Mouse (Mus musculus): ENCODE results near the gene Phf24.
A peak's percentile ranks its signal among the peaks of the same experiment; 100 is the strongest.

Phf24 gene

DNA sequence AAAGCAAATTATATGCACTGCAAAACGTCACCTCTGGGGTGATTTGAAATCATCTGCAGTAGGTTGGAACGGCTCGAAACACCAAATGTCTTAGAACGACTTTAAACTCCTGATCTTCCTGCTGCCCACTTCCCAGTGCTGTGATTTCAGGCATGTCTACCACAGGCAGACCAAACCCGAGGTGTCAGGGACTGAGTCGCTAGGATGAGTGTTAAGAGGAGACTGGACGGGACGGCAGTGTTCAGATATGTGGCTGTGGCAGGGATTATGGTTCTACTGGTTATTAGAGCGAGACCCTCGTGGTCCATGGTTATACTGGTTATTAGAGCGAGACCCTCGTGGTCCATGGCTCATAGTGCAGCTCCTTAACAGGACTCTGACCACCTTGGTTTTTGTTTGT lies 1.1 kb upstream of the Phf24 start:
- DNase-seq, result no peak

DNA sequence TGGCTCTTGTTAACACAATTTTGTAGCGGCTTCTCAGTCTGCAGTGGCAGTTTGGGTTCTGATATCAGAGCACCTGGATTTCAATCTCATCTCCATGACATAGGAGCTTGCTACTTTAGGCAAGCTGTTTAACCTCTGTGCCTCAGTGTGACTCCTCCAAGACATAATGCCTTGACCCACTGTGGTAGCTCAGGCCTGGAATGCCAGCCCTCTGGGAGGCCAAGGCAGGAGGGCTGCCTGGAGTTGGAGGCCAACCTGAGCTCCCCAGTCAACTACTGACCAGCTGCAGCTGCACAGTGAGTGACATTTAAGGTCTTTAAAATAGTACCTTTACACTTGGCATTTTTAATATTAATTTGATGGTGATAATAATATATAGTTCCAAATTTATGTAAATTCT lies 494 bp upstream of the Phf24 start:
- DNase-seq, result no peak

DNA sequence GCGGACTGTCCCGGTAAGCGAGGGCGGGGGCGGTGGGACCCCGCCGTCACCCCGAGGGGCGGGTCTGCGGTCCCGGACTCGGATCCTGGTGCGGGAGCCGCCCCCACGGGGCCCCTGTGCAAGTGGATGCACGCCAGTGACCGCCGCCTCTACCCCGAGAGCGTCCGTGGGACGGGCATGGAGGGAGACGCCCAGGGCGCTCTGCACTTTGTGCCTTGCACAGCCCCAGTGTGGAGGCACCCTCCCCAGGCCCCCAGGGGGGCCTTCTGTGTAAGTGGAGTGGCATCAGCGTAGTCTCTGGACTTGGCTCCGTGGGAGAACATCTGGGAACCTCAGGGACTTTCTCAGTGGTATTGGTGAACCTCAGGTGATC lies 928 bp downstream of the Phf24 start:
- DNase-seq, result no peak

DNA sequence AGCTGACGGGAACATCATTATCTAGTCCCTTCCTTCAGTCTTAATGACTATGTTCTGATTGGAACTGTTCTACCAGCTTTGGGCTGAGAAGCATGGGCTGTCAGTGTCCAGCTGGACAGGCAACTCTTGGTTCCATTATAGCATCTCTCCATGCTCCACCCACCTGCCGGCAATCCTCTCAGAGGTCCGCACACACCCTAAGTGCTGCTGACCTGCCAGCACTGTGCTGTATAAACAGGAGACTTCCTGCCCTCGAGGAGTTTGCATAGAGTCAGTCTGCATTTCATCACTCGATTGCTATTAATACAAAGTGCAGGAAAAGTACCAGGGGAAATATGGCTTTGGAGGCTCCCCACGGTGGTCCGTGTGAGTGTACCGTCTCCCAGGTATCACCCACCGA lies 4.3 kb downstream of the Phf24 start:
- DNase-seq, result peak; percentile 56 to 67

DNA sequence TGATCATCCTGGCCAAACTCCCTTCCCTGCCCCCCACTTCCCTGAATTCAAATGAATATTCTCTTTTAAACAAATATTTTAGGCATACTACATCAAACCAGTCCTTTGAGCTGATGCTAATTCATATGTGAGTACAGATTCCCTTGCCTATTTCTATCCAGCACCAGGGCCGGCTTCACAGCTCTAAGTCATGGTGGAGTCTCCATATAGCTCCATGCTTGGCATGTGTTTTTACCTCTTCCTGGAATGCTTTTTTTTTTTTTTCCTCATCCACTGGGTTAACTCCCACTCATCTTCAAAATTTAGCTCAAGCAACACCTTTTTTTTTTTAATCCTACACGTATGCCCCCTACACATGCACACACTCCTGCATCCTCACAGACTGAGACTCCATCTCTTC lies 5.1 kb downstream of the Phf24 start:
- DNase-seq, result no peak

DNA sequence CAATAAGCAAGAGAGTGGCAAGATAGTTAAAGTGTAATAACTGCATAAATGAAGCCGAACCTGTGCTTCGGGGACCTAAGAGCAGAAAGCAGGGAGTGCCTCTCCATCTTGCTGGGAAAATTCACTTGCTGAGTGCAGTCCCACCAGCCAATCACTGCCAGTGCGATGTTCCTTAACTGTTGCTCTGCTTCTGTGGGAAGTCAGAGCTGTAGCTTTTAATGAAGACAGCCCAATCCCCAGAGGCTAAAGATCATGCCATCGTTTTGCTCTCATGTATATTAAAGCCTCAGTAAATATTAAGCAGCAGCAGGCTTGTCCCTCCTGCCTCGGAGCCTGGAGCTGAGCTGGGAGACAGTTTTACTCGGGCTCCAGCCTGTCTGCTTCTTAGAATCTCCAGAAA lies 5.6 kb downstream of the Phf24 start:
- DNase-seq, result no peak

DNA sequence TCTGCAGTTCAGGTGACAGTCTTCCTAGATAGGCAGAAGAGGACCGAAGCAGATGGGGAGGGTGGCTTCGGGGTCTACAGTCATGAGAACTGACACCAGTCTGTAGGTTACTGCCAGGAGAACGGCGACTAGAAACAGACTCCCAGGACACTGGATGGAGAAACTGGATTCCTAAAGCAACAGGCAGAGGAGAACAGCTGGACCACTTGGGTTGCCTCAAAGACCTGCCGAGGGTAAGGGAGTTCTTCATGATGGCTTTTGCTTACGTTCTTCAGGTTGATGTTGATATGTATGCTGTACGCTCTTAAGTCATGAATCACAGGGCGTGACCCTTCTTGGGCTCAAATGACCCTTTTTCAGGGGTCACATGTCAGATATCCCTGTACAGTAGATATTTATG lies 6.0 kb downstream of the Phf24 start:
- DNase-seq, result no peak

DNA sequence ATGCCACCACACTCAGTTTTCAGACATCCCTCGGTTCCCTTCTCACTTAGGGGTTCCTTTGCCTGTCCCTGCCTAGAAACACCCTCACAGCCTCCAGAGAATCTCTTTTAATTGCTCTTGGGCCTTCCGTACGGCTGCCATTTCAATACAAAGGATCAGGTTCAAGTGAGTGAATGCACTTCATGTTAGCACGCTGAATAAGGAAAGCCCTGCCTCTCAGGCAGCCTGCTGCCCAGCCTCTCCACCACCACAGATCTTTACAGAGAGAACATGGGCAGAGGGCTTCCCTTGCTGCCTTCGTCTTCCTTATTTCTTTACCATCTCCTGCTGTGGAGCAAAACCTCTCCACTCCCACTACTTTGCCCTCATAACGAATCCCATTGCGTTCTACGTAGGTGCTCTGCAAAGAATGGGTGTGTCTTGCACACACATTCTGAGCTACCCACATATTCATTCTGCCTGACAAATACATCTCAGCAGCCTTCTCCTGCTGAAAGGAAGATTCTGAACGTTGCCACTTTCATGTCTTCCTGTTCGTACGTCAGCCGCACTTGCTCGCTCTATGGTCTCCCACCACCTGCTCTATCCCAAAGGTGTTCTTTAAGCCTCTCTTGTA lies 7.7 kb downstream of the Phf24 start:
- no peak for DNase-seq

DNA sequence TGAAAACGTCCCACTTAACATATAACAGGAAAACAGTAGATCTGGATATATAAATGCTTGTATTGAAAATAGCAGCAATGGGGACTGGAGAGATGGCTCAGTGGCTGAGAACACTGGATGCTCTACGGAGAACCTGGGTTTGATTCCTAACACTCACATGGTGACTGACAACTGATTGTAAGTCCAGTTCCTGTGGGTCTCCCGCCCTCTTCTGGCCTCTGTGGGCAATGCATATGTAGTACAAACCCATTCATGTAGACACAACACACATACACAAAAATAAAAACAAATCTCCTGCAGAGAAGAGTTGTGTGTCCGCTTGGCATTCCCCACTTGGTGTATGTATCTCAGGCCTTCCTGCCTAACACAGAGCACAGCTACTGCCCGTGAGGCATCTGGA lies 11.7 kb downstream of the Phf24 start:
- DNase-seq, result no peak

DNA sequence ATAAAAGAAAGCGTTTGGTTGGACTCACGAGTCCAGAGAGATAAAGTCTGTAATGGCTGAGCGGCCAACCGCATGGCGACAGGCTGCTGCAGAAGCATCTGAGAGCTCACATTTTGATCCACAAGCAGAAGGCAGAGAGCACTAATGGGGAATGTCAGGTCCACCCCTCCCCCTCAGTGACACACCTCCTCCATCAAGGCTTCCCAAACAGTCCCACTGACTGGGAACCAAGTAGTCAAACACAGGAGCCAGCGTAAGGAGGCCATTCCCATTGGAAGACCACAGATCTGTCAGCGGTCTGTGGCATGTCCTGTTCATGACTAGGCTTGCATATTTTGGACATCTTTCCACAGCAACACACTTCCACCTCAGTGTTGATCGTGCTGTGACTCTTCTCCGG lies 12.5 kb downstream of the Phf24 start:
- DNase-seq, result no peak

DNA sequence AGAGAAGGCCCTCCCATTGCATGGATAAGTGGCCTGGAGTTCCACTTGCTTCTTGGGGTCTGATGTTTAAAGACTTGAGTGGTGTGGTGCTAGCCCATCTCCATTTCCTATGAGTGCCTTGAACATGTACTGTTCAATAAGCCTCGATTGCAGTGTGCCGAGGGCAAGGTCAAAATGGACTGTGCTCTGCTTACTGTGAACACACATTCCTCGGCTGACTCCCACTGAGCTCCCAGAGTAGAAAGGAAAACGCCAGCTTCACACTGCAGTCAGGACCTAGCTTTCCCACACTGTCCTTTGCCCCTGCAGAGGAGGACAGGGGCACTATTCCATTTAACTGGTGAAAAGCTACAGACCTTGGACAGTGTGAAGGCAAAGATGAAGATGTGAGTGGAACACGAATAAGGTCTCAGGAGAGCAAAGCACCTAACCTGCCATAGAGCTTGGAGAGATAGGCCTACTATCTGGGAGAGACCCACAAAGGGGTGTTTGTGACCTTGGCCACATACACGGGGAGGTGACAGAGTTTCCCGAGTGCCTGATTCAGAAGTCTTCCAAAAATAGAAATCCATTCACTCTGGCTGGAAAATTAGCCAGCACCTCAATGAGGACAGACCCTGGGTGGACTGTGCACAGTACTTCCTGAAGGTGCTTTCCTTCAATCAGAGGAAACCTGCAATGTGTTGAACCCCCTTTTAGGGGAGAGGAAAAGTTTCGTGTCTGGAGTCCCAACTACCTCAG lies 15.9 kb downstream of the Phf24 start:
- DNase-seq, result no peak

DNA sequence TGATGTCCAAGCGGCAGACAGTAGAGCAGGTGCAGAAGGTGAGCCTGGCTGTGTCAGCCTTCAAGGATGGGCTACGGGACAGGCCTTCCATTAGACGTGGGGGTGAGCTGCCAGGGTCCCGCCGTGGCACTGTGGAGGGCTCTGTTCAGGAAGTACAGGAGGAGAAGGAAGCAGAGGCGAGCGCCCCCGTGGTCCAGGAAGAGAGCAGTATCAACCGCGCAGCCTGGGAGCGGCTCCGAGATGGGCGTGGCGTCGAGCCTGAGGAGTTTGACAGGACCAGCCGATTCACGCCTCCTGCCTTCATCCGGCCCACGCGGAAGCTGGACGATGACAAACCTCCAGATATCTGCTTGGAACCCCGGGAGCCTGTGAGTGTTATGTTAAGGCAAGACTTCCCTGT lies 17.2 kb downstream of the Phf24 start:
- peak; percentile 77 to 80 for DNase-seq

DNA sequence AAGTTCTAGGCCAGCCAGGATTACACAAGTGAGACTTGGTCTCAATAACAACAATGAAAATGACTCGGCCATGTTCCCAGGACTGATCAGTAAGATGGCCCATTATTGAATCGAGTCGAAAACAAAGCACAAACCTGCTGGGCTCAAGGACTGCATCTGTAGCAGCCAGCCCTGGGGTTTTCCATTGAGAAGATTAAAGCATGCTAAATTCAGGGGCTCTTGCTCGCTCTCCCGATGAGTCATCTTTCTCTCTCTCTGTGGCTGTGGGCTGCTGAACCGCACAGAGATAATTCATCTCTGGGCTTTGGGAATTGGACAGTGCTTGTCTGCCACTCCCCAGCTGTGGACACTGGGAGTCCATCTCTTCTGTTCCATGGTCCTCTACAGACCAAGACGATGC lies 24.9 kb downstream of the Phf24 start:
- DNase-seq, result no peak

DNA sequence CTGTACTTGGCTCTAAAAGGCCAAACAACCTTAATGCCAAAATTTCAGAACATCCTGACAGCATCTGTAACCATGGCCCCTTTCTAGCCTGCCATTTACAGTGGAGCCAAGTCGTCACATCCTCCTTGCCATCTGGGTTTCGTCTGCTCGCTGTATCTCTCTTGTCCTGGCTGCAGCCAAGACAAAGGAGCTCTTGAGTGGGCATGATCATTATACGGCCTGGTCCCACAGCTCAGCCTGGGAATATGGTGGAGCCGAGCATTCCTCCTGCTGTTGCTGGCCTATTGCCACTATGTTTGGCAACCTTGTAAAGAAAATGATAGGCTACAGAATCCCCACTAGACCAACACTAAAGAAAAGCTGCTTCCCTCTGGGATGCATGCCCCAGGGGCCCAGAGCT lies 26.9 kb downstream of the Phf24 start:
- DNase-seq, result no peak

DNA sequence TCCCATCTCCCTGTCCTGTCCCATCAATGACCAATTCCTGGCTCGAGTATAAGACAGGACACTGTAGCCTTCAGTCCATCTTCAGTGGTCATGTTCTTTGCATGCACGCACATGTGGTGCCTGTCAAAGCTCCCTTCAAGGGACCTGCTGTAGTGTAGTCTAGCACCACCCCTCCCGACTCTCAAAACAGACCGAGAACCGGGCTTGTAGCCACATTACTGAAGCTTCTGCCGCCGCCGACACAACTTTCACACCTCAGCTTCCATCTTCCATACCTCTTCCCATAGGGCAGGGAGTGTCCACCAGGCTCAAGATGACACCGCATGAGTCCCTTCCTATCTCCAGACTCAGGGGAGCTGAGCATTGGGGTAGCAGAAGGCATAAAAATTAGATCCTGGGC lies 27.7 kb downstream of the Phf24 start:
- no peak for DNase-seq

DNA sequence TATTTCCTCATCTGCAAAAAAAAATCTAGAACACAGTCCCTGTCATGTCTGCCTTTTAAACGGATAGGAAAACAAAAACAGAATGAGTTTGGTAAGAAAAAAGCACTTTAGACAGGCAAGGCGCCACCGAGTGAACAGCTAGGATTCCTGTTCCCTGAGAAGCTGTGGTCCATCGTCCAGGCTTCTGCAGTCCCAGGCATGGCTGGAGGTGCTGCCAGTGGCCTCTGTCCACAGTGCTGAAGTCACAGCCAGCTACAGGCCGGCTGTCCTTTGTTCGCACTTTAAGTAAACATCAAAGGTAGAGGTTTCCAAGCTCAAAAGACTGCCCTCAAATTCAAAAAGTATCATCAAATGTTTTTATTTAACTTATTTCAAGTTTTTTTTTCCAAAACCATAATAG lies 28.6 kb downstream of the Phf24 start:
- DNase-seq, result peak in 1 of 2 experiments; percentile 24

DNA sequence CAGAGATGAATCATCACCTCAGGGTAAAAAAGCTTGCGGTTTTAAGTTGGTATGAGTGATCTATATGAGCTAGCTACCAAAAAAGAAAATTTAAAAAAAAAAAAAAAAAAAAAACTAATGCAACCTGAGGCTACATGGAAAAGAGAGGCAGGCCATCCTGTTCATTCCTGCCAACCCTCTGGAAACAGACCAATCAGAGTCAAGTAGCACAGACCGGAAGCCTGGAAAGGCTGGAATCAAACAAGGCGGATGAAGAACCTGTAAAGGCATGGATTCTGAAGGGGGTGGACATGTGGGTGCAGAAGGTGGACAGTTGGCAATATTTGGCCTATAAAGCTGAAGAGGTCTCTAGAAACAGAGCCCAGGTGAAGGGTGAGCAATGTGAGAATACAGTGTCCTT lies 29.0 kb downstream of the Phf24 start:
- no peak for DNase-seq

DNA sequence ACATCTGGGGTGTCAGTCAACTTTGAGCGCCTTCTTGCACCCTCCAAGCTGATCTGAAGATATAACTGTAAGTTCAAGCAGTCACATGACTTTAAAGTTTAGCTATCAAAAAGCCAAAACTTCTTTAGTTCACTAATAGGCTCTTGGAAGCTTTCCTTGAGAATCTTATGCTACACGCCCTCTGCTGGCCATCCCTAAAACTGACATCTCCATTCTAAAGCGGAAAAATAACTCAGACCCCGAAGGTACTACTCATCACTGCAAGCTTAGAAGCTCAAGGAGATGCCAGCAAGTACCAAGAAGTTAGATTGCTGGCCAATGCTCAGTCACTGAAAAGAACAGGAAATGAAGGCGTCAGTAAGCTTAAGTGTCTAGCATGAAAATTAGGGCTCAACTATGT lies 29.5 kb downstream of the Phf24 start:
- peak; percentile 30 to 54 for DNase-seq

DNA sequence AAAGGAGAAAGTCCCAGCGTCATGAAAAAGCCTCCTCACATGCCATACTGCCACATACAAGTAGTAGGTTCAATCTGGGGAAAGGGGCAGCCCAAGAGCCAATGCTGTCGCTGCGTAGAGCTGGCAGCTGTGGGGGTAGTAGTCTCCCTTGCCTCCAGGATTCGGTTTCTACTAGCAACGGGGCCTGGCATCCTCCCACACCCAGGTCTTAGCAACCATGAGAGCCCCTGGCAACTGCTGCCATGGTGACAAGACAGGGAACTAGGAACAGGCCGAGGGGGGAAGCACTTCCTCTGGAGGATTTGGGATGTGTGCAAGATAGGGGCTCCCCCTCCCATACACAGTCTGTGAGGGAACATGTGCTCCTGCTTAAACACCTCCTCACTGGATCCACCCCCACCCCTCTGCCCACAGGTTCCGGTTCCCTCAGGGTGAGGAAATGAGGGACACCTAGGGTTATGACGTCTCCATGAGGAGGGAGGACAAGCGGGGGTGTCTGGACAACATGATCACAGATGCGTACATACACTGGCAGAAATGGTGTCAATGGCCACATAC lies 30.4 kb downstream of the Phf24 start:
- DNase-seq, result no peak

DNA sequence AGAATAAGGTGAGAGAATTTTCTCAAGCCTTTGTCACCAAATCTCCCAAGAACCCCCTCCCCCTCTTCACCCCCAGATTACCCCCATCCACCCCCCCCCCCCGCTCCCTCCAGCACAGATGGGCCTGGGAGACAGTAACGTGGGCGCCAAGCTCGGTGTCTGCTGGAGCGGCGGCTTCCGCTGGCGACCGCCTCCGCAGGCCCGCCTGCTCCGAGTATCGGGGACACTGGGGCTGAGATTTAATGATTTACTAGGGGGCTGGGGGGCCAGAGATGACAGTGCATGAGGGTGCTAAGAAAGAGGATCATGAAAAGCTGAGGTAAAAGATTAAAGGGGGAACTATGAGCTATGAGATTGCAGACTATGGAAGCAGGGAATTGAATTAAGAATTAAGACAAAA lies 32.1 kb downstream of the Phf24 start:
- no peak for DNase-seq

DNA sequence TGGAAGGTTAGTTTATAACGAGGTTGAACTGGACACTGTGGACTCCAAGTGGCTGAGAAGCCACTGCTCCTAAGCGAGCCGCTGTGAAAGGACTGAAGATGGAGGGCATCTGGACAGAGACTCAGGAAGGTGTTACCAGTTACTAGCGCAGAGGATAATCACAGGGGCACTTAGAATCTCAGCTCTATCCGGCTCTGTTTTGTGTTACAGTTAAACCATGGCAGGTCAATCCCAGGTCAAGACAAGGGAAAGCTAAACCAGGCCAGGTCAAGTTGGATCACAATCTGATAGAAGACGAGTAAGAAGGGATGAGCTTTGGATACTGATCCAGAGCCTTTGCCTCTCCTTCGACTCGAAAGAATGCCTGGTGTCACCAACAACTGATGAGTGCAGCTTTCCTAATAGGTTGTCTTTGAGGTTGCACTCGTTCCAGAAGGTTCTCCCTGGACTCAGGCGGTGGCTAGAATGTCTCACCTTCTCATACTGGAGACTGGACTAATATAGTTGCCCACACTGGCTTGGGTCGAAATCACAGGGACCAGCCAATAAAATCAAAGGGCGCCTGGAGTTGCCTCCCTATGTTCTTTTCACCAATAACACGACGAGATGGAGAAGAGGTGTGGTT lies 32.7 kb downstream of the Phf24 start:
- no peak for DNase-seq

DNA sequence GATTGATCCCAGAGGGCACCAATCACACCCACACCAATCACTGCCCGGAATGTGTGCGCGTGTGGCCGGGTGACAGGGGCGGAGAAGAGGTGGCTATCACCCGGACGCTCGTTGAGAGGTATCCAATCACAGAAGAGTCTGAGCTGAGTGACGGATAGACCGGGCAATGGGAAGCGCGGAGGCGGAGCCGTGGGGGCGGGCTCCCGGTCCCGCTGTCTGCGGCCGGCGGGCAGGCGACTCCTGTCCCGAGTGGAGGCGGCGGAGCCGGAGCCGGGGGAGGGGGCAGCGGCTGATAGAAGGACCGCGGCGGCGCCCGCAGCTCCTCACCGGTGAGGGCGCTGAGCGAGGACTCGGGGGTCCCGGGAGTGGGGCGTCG lies 33.2 kb downstream of the Phf24 start, which contains the start of gene Dnajb5:
TSS of gene Dnajb5 (plus strand) at position 139 of the 376 bp plus-strand sequence.
- DNase-seq, result peak; percentile 99

DNA sequence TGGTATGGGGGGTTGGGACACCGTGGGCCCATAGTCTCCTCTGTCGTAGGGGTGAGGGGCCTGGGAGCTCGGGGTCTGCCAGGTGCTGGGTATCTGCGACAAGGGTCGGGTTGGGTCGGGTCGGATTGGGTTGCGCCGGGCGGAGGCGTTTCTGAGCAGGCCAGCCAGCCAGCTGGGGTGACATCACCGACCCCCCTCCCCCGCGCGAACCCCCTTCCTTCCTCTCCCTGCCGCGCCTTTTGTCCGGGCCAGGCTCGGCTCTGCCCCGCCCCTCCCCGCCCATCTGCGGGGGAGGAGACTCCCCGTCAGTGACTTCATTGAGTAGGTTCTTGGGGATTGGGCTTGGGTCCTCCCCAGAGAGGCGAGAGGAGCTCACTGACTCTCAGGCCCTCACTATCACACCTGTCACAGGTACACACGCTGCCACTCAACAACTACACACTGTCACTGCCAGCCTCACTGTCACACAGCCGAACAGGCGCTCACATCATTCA lies 33.7 kb downstream of the Phf24 start:
- peak; percentile 91 to 95 for DNase-seq
